Mouse (Mus musculus) large intestine, adult 2 months (tissue): ENCODE results near the gene Eif4a1. TPM values are rescaled to one million over a fixed set of nuclear protein-coding genes. Genes with fewer than 3 reads are reported as not detected.
"Not testable (repeated sequence)": the region's sequence is repeated elsewhere in the genome, so short reads cannot be mapped to it uniquely, and the experiment has no call there.

Source experiments
- DNase-seq: peaks from one replicate; pipeline ENCODE4 v3.0.0-alpha.2; 2012; ENCODE audit warnings: low read depth, low spot score
- WGBS: fragments of 180-500 bp; shearing (Covaris S2); methylation state at CpG from one replicate; pipeline ENCODE4 v1.1.7; 2018; 5-methylcytosine and 5-hydroxymethylcytosine counted together
- polyA plus RNA-seq: library from polyadenylated mRNA; depleted of rRNA; stranded (reverse); fragments of >200 nt; gene quantifications from 2 replicates; pipeline ENCODE4 v1.2.3, GENCODE M21; 2012

Gene Eif4a1
- polyA plus RNA-seq, 1 experiment = 354 TPM

DNA sequence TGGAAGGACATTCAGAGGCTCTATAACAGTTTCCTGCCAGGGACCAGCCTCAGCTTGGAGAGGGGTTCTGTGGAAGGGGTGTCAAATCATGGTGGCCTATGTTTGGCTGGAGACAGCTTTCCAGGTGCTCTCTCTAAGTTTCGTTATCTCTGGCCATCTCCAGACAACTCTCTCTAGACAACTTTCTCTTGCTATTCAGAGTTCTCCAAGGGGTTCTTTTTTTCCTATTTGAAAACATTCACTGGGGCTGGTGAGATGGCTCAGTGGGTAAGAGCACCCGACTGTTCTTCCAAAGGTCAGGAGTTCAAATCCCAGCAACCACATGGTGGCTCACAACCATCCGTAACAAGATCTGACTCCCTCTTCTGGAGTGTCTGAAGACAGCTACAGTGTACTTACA lies 31.2 kb upstream of the Eif4a1 start:
- not testable (repeated sequence) for DNase-seq
- 72% methylated on average over 3 of the region's 3 CpGs for WGBS

DNA sequence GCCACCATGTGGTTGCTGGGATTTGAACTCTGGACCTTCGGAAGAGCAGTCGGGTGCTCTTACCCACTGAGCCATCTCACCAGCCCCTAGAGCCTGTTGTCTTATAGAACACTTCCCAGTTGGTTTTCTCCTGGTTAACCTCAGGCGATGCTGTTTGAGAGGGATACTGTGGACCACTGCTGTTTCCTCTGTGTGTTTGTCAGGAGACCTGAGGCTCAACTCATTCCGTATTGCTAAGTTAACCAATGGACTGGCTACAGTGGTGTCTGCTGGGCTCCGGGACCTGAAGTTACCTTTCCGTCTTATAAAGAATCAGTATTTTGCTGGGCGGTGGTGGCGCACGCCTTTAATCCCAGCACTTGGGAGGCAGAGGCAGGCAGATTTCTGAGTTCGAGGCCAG lies 30.7 kb upstream of the Eif4a1 start:
- 95% methylated on average over 10 of the region's 10 CpGs for WGBS
- not testable (repeated sequence) for DNase-seq

DNA sequence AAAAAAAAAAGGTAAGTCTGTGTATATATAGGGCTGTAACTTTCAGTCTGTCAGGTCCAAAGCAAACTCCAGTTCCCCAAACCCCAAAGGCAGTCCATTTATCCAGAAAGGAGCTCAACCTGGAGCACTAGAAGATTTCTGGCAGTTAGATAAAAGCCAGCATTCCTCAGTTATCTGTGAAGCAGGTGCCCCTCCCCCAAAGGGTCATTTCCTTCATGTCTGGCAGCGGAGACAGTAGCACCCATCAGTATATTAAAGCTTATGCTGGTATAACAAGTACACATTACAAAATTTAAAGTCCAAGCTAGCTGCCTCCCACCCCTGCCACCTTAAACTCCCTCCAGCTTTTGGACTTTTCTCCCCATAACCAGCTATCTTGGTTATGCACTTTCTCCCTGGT lies 27.4 kb upstream of the Eif4a1 start:
- WGBS = 50% methylated on average over 1 of the region's 1 CpGs
- DNase-seq = no peak

DNA sequence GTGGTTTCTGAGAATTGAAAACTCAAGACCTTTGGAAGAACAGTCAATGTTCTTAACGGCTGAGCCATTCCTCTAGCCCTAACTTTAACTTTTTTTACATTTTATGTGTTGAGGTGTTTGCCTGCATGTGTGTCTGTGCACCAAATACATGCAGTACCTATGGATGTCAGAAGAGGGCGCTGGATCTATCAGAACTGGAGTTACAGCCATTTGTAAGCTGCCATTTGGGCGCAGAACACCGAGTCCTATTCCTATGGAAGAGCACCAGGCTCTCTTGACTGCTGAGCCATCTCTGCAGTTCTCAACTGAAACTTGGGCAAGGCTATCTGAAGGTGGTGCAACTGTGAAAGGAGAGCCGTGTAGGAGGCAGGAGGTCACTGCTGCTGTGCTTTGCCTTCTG lies 26.4 kb upstream of the Eif4a1 start:
- 77% methylated on average over 5 of the region's 5 CpGs for WGBS
- DNase-seq = no peak

DNA sequence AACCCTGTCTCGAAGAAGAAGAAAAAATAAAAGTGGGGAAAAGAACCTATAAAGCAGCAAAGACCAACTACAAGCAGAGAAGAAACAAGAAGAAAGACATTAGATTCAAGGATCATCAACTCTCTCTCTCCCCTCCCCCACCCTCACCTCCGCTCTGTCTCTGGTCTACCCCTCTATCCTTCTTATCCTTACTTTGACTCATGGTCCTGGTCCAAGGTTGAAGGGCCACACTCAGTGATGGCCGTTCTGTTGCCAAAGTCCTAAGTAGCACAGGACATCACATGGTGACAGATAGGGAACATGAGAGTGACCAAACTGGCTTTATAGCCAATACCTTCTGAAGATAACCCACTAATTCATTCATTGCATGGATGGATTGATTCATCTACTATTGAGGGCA lies 25.2 kb upstream of the Eif4a1 start:
- DNase-seq = no peak
- 89% methylated on average over 3 of the region's 3 CpGs for WGBS

DNA sequence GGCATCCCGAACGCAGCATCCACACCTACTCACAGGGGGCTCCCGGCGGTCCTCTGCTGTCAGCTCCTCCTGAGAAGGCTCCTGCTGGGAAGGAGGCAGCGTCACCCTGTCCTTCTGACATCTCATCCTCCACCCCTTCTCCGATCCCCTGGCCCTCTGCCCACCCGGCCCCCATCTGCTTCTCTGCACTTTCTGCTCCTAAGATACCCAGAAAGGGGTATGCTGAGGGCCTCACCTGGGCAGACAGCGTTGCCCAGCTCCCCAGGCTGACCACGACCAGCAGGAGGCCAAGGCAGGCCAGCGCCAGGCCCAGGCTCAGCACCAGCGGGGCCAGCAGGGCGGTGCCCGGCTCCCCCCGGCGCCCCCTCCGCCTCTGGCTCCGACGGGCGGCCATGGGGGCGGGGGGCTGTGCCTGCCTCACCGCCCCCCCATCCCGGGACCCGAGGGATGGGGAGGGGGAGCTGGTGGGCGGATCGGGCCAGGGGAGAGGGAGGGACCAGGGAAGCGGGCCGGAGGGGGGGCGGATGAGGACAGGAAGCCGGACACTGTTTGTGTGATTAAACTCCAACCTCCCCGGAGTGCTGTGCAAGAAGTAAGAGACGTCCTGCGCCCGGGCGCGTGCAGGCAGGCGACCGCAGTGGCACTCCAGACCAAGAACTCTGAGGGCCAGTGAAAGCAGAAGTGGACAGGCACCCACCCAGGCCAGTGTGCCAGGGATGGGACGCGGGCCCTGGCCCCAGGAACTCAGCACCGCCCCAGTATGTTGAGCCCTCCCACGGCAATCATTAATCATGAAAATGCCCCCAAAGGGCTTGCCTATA lies 23.3 kb upstream of the Eif4a1 start, which contains the start of the genes Tnfsf12 and Tnfsfm13:
Gene Tnfsf12, minus strand, starts transcription at position 489 of the 821 bp plus-strand sequence.
Gene Tnfsfm13, minus strand, starts transcription at position 738 of the 821 bp plus-strand sequence.
- 20% methylated on average over 41 of the region's 41 CpGs for WGBS
- DNase-seq = no peak

DNA sequence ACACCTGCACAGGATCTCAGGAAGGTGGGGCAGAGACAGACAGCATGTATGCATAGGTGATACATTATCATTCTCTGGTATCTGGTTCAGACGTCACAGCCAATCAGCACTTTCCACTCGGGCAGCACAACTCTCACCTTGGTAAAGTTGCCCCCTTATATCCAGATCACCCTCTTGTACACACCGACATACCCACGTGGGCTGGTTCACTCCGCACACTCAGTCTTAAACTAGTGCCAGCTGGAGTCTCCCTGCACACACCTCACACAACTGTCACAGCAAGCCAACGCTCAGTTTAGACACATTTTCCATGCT lies 22.8 kb upstream of the Eif4a1 start:
- DNase-seq = no peak
- 37% methylated on average over 6 of the region's 6 CpGs for WGBS

DNA sequence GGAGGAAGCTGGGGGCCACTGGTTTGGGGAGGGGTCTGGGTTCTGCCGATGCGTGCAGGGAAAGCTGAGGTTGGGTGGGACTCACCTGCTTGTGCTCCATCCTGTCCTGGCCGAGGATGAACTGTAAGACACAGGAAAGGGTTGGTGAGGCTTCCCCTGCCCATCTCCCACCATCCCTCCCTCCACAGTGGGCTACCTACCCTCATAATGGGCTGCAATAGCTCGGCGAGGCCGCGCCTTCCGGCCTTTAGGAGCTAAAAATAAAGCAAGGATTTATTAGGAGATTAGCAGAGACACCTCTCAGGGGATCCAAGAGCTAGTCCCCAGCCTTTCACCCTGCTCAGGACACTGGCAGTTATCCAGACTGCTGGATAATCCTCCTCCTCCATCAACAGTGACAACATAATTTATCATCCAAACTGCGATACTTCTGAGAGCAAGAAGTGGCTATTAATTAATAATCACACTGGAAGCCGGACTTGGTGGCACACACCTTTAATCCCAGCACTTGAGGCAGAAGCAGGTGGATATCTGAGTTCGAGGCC lies 21.3 kb upstream of the Eif4a1 start:
- 72% methylated on average over 11 of the region's 11 CpGs for WGBS
- DNase-seq = no peak

DNA sequence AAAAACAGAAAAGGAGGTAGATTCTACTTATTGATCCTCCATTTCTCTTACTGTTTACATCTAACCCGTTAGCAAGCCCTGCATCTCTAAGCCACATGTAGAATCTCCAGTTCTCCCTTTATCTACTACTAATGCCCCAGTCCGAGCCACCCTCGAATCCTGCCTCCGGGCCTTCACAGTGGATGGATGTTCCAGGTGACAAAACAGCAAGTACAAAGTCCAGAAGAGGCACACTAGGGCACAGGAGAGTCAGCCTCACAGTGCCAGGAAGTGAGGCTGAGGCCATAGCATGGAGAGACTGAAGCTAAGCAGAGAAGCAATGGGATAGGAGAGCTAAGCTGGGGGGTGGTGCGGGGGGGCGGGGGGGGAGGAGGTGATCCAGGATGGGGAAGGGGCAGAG lies 20.6 kb upstream of the Eif4a1 start:
- DNase-seq = no peak
- 34% methylated on average over 6 of the region's 6 CpGs for WGBS

DNA sequence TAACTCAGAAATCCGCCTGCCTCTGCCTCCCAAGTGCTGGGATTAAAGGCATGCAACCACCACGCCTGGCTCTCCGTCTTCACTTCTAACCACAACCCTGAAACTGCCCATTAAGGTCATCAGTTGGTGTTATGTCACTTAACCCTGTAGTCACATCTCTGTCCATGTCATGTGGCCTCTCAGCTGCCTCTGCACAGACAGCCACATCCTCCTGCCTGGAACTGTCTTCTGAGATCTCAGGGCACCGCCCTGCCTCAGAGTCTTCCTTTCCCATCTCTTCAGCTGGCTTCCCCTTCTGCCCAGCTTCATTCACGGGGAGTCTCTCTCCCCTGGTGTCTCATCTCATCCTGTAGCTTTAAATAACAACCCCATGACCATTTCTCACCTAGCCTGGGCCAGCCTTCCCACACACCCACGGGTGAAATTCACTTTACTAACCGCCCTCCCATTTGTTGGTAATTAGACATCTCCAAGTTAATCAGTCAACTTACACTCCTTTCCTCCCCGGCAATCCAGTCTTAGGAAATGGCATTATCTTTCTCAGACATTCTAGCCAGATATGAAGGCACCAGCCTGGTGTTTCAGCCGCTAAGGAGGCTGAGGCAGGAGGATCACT lies 20.1 kb upstream of the Eif4a1 start:
- DNase-seq = no peak
- WGBS = 62% methylated on average over 9 of the region's 9 CpGs

DNA sequence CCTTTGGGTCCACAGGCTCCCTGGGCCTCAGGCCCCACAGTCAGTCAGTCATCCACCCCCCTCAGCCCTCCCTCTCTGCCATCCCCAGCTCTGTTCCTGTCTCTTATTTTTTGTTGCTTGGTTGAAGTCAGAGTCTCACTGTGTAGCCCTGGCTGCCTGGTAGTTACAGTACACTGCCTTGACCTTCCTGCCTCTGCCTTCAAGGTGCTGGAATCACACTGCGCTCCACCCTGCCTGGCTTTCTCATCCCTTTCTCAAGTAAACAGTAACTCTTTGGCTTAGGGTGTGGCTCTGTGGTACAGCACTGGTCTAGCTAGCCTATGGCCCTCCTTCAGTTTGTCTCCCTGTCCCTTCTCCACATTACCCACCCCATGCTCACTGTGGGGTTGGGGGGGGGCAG lies 17.7 kb upstream of the Eif4a1 start:
- 53% methylated on average over 1 of the region's 1 CpGs for WGBS
- DNase-seq = no peak

DNA sequence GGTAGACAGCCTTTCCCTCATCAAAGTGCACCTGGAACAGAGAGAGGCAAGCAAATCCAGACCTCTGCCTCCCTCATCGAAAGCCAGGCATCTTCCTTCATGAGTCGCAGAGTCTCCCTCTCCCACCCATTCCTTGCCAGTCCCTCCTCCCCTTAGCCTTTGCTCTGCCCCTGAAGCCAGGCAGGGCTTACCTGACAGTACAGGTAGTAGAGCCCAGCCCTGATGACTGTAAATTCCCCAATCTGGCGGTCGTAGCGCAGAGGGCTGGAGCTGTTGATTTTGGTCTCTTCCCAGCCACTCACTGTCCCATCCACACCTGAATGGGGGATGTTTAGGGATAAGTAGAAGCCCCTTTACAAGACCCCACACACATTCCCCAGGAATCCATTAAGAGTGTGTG lies 14.8 kb upstream of the Eif4a1 start:
- WGBS = 26% methylated on average over 5 of the region's 5 CpGs
- no peak for DNase-seq

DNA sequence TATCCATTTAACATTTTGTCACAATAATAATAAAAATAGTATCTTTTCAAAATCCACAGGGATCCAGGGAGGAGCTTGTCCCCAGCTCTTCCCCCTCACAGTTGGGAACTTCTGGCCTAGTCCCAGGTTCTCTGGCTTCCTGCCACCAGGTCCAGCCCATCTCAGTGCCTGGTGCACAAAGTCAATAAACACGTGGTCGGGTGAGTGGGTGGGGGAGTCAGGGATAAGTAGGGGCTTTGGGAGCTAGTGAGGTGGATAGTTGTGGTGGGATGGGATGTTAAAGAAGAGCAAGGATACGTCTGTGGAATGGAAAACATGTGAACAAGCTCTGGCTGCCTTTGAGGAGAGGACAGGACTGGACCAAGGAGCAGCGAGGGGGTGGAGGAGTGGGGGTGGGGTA lies 14.2 kb upstream of the Eif4a1 start:
- DNase-seq = peak; percentile 73
- 6% methylated on average over 4 of the region's 4 CpGs for WGBS

DNA sequence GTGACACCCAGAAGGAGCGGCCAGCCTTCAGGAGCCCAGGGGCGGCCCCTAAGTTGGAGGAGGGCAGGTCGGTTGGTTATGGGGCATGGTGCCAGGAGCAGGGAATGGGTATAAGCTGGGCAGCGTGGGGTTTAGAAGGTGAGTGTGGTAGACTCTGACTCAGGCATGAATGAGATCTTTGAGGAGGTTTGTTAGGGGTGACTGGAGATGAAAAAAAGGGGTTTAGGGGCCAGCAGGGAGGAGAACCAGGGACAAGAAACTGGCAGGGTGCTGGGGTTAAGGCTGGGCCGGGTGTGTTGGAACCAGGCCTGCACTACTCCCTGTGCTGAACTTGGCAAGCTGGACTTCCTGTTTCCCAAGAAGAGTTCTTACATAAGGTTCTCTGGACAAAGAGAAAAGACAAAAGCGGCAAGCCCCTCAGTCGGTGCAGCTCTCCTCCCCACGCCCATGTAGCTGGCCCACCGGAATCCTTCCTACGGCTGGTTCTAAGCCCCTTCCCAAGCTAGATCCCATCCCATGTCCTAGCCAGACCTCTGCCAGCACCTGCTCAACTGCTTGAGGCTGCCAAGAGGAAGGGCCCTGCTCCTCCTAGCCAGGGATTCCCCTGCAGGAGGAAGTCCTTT lies 13.4 kb upstream of the Eif4a1 start, which contains the start of gene Tnfsf13:
Gene Tnfsf13, minus strand, starts transcription at position 259 of the 623 bp plus-strand sequence.
- WGBS = 12% methylated on average over 10 of the region's 10 CpGs
- peak; percentile 62 for DNase-seq

DNA sequence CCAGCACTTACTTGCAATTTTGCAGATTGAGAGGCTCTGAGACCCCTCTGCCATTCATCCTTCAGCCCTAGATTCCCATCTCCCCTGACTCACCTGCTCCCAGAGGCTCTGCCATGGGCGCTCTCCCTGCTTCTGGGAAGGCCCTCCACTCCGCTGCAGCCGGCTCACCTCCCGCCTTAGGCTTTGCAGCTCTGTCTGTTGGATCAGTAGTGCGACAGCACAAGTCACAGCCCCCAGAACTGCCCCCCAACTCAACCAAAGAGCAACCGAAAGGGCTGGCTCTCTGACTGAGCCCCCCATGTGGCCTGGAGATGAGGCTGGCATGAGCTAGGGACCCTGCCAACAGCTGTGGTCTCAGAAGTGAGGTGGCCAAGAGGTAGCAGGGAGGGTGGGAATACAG lies 12.7 kb upstream of the Eif4a1 start:
- WGBS = 40% methylated on average over 6 of the region's 6 CpGs
- no peak for DNase-seq

DNA sequence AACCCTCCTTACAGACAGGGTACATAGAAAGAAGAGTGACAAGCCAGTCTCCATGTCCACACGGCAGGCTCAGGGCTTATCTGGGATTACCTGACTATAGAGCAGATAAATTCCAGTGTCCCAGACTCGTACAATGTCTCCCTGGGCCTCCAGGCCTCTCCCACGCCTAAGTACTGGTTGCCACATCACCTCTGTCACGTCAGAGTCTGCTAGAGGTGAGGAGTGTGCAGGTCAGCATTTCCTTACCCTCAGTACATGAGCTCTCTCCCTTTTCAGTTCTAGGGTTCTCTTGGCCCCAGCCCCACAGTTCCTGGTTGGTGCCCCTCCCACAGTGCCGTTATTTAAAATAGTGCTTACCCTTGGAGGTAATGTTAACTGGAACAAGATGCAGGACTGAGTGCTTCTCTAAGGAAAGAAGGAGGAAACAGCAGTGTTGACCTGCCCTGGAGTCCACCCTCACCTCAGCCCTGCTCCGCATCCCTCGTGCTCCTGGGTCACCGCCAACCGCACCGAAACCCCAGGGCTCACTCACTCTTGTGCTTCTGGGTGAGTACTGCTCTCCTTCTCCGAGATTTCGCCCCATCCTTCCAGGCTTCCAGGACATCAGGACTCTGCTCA lies 12.0 kb upstream of the Eif4a1 start:
- DNase-seq = no peak
- 31% methylated on average over 12 of the region's 12 CpGs for WGBS

DNA sequence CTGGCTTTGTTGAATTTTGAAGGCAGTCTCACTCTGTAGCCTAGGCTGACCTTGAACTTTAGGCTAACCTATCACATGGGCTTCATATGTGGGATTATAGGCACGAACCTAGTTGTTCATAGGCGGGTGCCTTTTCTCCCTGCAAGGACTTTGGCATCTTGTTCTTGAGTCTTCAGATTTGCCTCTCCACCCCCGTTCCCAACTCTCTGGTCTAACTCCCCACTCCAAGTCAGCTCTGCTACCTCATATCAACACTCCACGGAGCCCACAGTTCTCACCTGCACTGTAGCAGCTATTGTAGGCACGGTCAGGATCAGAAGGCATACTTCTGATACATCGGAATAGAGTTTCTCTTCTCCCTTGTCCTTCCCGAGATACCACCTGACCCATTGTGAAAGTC lies 11.4 kb upstream of the Eif4a1 start:
- DNase-seq = no peak
- 32% methylated on average over 7 of the region's 7 CpGs for WGBS

DNA sequence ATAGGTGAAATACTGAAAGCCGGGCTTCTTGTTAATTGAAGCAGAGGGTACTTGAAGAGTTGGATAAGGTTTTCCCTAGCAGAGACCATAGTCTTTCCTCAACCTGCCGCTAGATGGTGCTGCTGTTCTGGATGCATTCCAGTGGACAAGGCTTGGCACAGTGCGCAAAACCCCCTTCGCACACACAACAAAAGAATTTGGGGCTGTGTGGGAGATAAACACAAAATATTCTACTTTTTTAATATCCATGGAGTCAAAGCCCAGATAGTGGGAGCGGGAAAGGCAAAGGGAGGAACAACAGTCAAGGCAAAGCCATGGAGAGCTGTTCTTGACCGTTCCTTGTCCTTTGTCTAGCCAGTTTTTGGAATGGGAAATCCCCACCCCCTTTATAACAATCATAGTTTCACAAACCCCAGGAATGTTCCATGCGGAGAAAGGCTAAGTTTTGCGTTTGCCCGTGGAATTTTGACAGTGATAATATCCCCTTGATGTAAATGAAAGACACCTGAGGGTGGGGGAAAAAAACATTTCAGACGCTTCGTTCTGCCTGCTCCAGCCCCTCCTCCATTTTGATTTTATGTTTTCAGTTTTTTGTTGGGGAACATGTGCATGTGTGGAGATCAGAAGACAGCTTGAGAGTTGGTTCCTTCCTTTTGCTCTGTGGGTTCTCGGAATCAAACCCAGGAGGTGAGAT lies 10.8 kb upstream of the Eif4a1 start:
- peak; percentile 75 for DNase-seq
- WGBS = 18% methylated on average over 12 of the region's 12 CpGs

DNA sequence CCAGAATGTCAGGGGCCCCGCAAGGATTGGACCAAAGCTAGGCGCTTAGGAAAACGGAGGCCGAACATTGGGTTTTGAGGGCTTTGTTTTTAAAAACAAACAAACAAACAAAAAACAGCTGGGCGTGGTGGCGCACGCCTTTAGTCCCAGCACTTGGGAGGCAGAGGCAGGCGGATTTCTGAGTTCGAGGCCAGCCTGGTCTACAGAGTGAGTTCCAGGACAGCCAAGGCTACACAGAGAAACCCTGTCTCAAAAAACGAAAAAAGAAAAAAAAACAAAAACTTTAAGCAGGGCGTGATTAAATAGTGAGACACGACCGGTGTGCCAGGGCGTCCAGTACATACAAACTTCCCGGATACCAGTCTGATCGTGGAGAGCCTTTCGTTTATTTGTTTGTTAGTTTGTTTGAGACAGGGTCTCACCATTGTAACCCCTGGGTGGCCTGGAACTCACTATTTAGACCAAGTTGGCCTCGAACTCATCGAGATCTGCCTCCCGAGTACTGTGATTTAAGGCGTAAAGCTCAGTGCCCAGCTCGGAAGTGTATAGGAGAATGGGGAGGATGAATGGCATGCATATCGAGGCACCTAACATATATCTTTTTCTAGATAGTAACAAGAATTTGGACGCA lies 10.1 kb upstream of the Eif4a1 start:
- DNase-seq = no peak
- WGBS = 15% methylated on average over 24 of the region's 24 CpGs
